Mouse (Mus musculus) intestine, postnatal 0 days (tissue): Measurements from ENCODE around the gene Tmem144. TPM values are rescaled to one million over a fixed set of nuclear protein-coding genes. Genes with fewer than 3 reads are reported as not detected.

ENCODE experiments used
- ATAC-seq: fragments of 200-750 bp; cut with Nextera tagmentation; 2 replicates; pipeline ENCODE4 v1.8.0; 2017; ENCODE audit warnings: mild to moderate bottlenecking, moderate TSS enrichment, moderate library complexity
- H3K27ac ChIP-seq: fragments of 300-500 bp; sonication (generic); 2 replicates; pipeline ENCODE4 v1.5.1; 2014; ENCODE audit warnings: mild to moderate bottlenecking, low read depth, low read length, moderate library complexity
- H3K27me3 ChIP-seq: fragments of 300-500 bp; sonication (generic); replicated peaks from 2 replicates; pipeline ENCODE4 v1.6.1; 2014; ENCODE audit warnings: low read length, mixed read lengths; ENCODE audit not compliant: control insufficient read depth, insufficient read depth
- H3K36me3 ChIP-seq: fragments of 300-500 bp; sonication (generic); 2 replicates; pipeline ENCODE4 v1.6.1; 2014; ENCODE audit warnings: mild to moderate bottlenecking, moderate library complexity; ENCODE audit not compliant: control insufficient read depth, insufficient read depth
- H3K4me1 ChIP-seq: fragments of 300-500 bp; sonication (generic); replicated peaks from 2 replicates; pipeline ENCODE4 v1.6.1; 2014; ENCODE audit warnings: antibody characterized with exemption, low read length, mixed read lengths; ENCODE audit not compliant: control insufficient read depth, insufficient read depth
- H3K4me2 ChIP-seq: fragments of 300-500 bp; sonication (generic); replicated peaks from 2 replicates; pipeline ENCODE4 v1.6.1; 2014; ENCODE audit warnings: low read depth, mild to moderate bottlenecking, moderate library complexity
- H3K4me3 ChIP-seq: fragments of 300-500 bp; sonication (generic); 2 replicates; pipeline ENCODE4 v1.5.1; 2014; ENCODE audit warnings: low read depth, low read length
- H3K9ac ChIP-seq: fragments of 300-500 bp; sonication (generic); 2 replicates; pipeline ENCODE4 v1.6.1; 2014; ENCODE audit warnings: mild to moderate bottlenecking, low read depth, low read length
- H3K9me3 ChIP-seq: fragments of 300-500 bp; sonication (generic); 2 replicates; pipeline ENCODE4 v1.6.1; 2016; ENCODE audit warnings: mixed run types; ENCODE audit not compliant: control insufficient read depth
- CTCF ChIP-seq: sonication (generic); IDR thresholded peaks from 2 replicates; pipeline ENCODE4 v1.5.1; 2016; ENCODE audit warnings: low read depth, mild to moderate bottlenecking, control low read depth, antibody characterized with exemption, moderate library complexity
- WGBS: fragments of 180-500 bp; shearing (Covaris S2); extraction: QIAGEN DNeasy Blood & Tissue Kit; methylation state at CpG from one replicate; pipeline ENCODE4 v1.1.7; 2014; 5-methylcytosine and 5-hydroxymethylcytosine counted together
- polyA plus RNA-seq: library from polyadenylated mRNA; unstranded; fragments of >200 nt; fragmentation: Nextera tagmentation; extraction: Ambion mirVana; gene quantifications from 2 replicates; pipeline ENCODE4 v1.2.1, GENCODE M21; 2015

Tmem144 gene
- polyA plus RNA-seq, 1 experiment from 2014 or later, result 59.3 TPM

- H3K4me1 ChIP-seq, result no peaks in the 10 kb centered on the region
- no peaks in the 10 kb centered on the region for H3K27me3 ChIP-seq
- H3K4me3 ChIP-seq, result no peak overlapping the region
- H3K36me3 ChIP-seq, result no peaks in the 10 kb centered on the region
- H3K9ac ChIP-seq, result no peak overlapping the region
- H3K9me3 ChIP-seq, result no peaks in the 10 kb centered on the region
- H3K27ac ChIP-seq, result no peak overlapping the region
- WGBS, result 60% methylated on average over 6 of the region's 6 CpGs
- no peak overlapping the region for H3K4me2 ChIP-seq
- no peak for TF ChIP-seq CTCF
- no peak for ATAC-seq
Measured at GRCm38 (mm10) chr3:79788959-79789358, 63.6 kb downstream of the Tmem144 start.

DNA sequence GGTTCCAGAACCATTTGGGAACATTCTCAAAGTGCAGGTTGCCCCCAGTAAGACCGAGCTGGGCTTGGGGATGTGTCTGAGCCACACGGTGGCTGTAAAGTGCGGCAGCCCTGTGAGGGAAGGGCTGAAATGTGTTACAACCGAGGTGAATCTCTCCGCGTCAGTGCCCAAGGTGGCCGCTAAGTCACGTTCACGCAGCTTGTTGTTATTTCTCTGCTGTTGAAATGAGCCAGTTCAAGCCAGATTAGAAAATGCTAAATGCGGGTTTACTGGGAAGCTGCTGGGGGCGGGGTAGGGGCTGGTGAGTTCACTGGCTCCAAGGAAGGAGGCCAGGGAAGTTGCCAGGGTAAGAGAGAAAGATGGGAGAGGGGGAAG is 68.2 kb downstream of the Tmem144 start:
- TF ChIP-seq CTCF, result no peak
- Histone ChIP-seq H3K4me3 (no peak overlapping the region), H3K9ac (no peak overlapping the region), H3K27ac (no peak overlapping the region), H3K9me3 (no peaks in the 10 kb centered on the region), H3K4me2 (peak overlapping the region; percentile 43), H3K27me3 (no peaks in the 10 kb centered on the region), H3K36me3 (no peaks in the 10 kb centered on the region), H3K4me1 (no peaks in the 10 kb centered on the region)
- 7% methylated on average over 11 of the region's 11 CpGs for WGBS
- ATAC-seq, result no peak

- Histone ChIP-seq H3K9me3 (no peaks in the 10 kb centered on the region), H3K36me3 (no peaks in the 10 kb centered on the region)
- 22% methylated on average over 10 of the region's 10 CpGs for WGBS
Measured at GRCm38 (mm10) chr3:79783630-79784361, 68.8 kb downstream of the Tmem144 start.

GRCm38 (mm10) chr3:79772701-79773100 is 79.9 kb downstream of the Tmem144 start:
- no peak overlapping the region for H3K9ac ChIP-seq
- WGBS, result 79% methylated on average over 2 of the region's 2 CpGs
- H3K9me3 ChIP-seq, result no peaks in the 10 kb centered on the region
- no peaks in the 10 kb centered on the region for H3K36me3 ChIP-seq
- H3K4me2 ChIP-seq, result no peak overlapping the region
- H3K4me1 ChIP-seq, result no peaks in the 10 kb centered on the region
- no peak overlapping the region for H3K27ac ChIP-seq
- no peak overlapping the region for H3K4me3 ChIP-seq
- H3K27me3 ChIP-seq, result no peaks in the 10 kb centered on the region
- ATAC-seq, result no peak
- no peak for TF ChIP-seq CTCF

More at GRCm38 (mm10) chr3:79783630-79784361, 68.8 kb downstream of the Tmem144 start:
- Histone ChIP-seq H3K9ac (no peak overlapping the region), H3K4me2 (peak overlapping the region; percentile 43), H3K4me1 (no peaks in the 10 kb centered on the region), H3K27me3 (no peaks in the 10 kb centered on the region), H3K4me3 (no peak overlapping the region), H3K27ac (no peak overlapping the region)
- no peak for ATAC-seq
- TF ChIP-seq CTCF, result no peak

Other genes with a start within 250 kb of the Tmem144 start
- gene 4930579G24Rik, start 223.7 kb downstream of the Tmem144 start, polyA plus RNA-seq, result 7.6 and 8.9 TPM in 2 replicates
- 111 and 112 TPM in 2 replicates for gene Etfdh, start 223.3 kb downstream of the Tmem144 start, polyA plus RNA-seq
- 0.03 and 0.04 TPM in 2 replicates for gene Rxfp1, start 114.9 kb downstream of the Tmem144 start, polyA plus RNA-seq
- gene Fam198b, start 31.8 kb upstream of the Tmem144 start, polyA plus RNA-seq, result 17.2 and 23.4 TPM in 2 replicates